Mouse (Mus musculus) embryonic fibroblast, embryonic 13.5 days (primary cell): ENCODE data around the gene Kcnq1. TPM values are rescaled to one million over a fixed set of nuclear protein-coding genes. Genes with fewer than 3 reads are reported as not detected.

Experiments
- H3K27ac ChIP-seq: 2 replicates; pipeline ENCODE4 v1.5.1; 2012; ENCODE audit warnings: low read length, control low read depth, inconsistent platforms; ENCODE audit not compliant: insufficient read depth
- H3K4me1 ChIP-seq: 2 replicates; pipeline ENCODE4 v1.6.1; 2011; ENCODE audit warnings: low read length; ENCODE audit not compliant: control insufficient read depth, insufficient read depth
- H3K4me3 ChIP-seq: 2 replicates; pipeline ENCODE4 v1.5.1; 2011; ENCODE audit warnings: mild to moderate bottlenecking, control low read depth, low read length; ENCODE audit not compliant: insufficient read depth
- CTCF ChIP-seq: IDR thresholded peaks from 2 replicates; pipeline ENCODE4 v1.5.1; 2011; ENCODE audit warnings: mild to moderate bottlenecking, control low read depth, low read length, moderate library complexity, borderline replicate concordance; ENCODE audit not compliant: insufficient read depth
- POLR2A ChIP-seq: IDR thresholded peaks from 2 replicates; pipeline ENCODE4 v1.6.1; 2011; ENCODE audit warnings: low read depth, mild to moderate bottlenecking, control low read depth, low read length, moderate library complexity
- polyA plus RNA-seq: library from polyadenylated mRNA; stranded (reverse); fragments of >200 nt; gene quantifications from 2 replicates; pipeline ENCODE4 v1.2.4, GENCODE M21; 2011; ENCODE audit warnings: low read depth; ENCODE audit not compliant: missing spikeins, insufficient read length

Kcnq1 gene
- polyA plus RNA-seq, 1 experiment, result not detected

DNA sequence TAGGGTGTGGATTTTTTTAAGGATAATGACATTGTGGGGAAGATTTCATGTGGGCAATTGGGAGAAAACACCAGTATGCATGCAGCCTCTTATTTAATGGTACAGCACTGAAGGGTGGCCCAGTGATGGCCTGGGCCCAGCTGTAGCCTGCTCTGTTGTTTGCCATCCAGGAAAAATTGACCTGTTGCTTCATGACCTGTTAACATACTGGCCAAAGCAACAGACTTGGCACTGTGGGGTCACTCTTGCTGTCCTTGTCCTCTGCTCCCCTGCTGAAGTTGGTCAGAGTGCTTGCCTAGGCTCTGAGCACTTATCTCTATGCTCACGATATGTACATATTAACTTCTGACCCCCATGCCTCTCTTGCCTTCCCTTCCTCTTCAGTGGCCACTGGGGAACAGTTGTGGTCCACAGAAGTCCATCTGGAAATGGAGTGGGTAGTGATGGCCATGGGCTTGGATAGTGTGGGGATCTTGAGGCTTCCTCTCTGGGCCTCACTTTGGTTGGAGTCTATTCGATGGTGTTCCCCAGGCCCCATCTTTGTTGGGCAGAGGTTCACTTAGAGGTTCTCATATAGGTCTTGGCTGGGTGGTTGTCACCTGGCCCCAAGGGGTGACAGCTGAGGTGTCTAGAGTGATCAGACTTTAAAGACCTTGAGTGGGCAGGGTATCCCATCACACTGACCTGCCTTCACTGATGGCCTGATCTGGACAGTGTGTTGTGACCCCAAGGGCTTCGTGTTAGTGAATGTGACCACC lies 84.0 kb downstream of the Kcnq1 start:
- no peaks in the 10 kb centered on the region for H3K4me1 ChIP-seq
- H3K4me3 ChIP-seq, result no peak overlapping the region
- TF ChIP-seq CTCF, result no peak
- TF ChIP-seq POLR2A, result no peak
- H3K27ac ChIP-seq, result no peak overlapping the region

DNA sequence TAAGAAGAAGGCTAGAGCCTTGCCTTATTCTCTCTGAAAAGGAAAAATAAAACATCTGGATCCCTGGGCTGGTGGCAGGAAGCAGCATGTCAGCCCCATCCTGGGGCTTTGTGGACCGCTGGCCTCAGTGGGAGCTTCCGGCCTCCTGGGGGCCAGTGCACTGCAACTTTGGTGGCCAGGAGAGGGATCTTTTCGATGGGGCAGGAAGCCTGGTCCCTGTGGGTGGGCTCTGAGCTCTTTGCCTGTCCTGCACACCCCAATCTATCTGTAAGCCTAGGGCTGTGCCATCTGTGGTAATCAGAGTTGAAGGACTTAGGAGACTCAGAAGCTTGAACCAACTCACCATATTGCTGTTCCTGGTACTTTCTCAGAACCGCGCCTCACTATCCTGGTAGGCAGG lies 84.7 kb downstream of the Kcnq1 start:
- no peak overlapping the region for H3K4me3 ChIP-seq
- no peaks in the 10 kb centered on the region for H3K4me1 ChIP-seq
- no peak overlapping the region for H3K27ac ChIP-seq
- TF ChIP-seq CTCF, result no peak
- TF ChIP-seq POLR2A, result no peak

DNA sequence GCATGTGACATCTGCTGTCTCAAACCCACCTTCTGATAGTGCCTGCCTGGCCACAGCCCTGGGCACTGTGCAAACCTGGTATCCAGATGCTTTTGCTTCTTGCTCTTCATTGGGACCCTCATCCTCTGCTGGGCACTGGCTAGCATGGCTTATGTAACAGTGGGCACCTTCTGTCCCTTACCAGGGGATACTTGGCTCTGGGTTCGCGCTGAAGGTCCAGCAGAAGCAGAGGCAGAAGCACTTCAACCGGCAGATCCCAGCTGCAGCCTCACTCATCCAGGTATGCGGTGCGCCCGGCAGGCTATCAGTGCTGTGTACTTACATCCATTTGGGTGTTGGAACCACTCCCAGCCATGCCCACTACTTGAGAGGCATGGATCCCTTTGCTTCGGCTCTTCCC lies 86.2 kb downstream of the Kcnq1 start:
- Histone ChIP-seq H3K4me3 (no peak overlapping the region), H3K27ac (no peak overlapping the region), H3K4me1 (no peaks in the 10 kb centered on the region)
- TF ChIP-seq CTCF (no peak), POLR2A (no peak)

GRCm38 (mm10) chr7:143194064-143194463 lies 87.9 kb downstream of the Kcnq1 start:
- H3K4me3 ChIP-seq, result no peak overlapping the region
- no peaks in the 10 kb centered on the region for H3K4me1 ChIP-seq
- no peak overlapping the region for H3K27ac ChIP-seq
- no peak for TF ChIP-seq CTCF
- TF ChIP-seq POLR2A, result no peak

GRCm38 (mm10) chr7:143197951-143198440 lies 91.8 kb downstream of the Kcnq1 start:
- TF ChIP-seq CTCF (no peak), POLR2A (no peak)
- Histone ChIP-seq H3K27ac (no peak overlapping the region), H3K4me1 (no peaks in the 10 kb centered on the region), H3K4me3 (no peak overlapping the region)

GRCm38 (mm10) chr7:143198443-143198842 lies 92.3 kb downstream of the Kcnq1 start:
- no peak overlapping the region for H3K27ac ChIP-seq
- no peak overlapping the region for H3K4me3 ChIP-seq
- TF ChIP-seq CTCF (no peak), POLR2A (no peak)

GRCm38 (mm10) chr7:143201255-143201654 lies 95.1 kb downstream of the Kcnq1 start:
- H3K4me3 ChIP-seq, result no peak overlapping the region
- TF ChIP-seq POLR2A (no peak), CTCF (no peak)

More at GRCm38 (mm10) chr7:143198443-143198842, 92.3 kb downstream of the Kcnq1 start:
- H3K4me1 ChIP-seq, result no peaks in the 10 kb centered on the region

DNA sequence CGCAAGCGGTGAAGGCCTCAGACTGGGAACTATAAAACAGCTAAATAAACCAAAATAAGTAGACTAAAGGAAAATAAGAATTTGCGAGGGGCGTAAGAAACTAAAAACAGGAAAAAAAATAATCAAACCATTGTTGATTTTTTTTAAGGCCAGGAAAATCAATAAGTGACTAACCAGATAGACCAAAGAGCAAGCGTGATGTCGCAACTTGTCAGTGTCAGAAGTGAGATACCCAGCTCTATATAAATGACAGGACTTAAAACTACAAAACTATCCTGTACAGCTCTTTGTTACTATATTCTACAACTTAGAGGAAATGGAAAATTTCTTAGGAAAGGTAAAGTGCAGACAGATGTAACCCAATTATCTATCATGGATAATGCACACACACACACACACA lies 97.7 kb downstream of the Kcnq1 start:
- Histone ChIP-seq H3K4me1 (no peaks in the 10 kb centered on the region), H3K27ac (no peak overlapping the region), H3K4me3 (no peak overlapping the region)
- TF ChIP-seq CTCF, result no peak
- no peak for TF ChIP-seq POLR2A

More at GRCm38 (mm10) chr7:143201255-143201654, 95.1 kb downstream of the Kcnq1 start:
- Histone ChIP-seq H3K27ac (no peak overlapping the region), H3K4me1 (no peaks in the 10 kb centered on the region)

DNA sequence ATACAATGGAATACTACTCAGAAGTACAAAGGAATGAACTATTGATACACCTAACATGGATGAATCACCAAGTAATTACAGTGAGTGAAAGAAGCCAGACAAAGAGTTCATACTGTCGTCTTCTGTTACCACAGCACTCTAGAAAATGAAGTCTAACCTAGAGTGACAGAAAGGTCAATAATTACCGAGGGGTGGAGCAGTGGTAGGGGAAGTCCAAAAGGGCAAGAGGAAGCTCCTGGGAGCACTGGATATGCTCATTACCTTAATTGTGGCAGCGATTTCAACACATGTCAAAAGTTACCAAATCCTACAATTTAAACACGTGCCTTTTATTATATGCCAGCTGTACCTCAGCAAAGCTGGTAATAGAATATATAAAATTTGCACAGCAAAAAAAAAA lies 100.9 kb downstream of the Kcnq1 start:
- no peak for TF ChIP-seq POLR2A
- TF ChIP-seq CTCF, result no peak
- Histone ChIP-seq H3K4me3 (no peak overlapping the region), H3K4me1 (no peaks in the 10 kb centered on the region), H3K27ac (no peak overlapping the region)

GRCm38 (mm10) chr7:143210796-143211195 lies 104.6 kb downstream of the Kcnq1 start:
- no peak overlapping the region for H3K4me3 ChIP-seq
- no peak overlapping the region for H3K27ac ChIP-seq
- TF ChIP-seq POLR2A (no peak), CTCF (no peak)
- H3K4me1 ChIP-seq, result no peaks in the 10 kb centered on the region

GRCm38 (mm10) chr7:143251206-143251605 lies 145.0 kb downstream of the Kcnq1 start:
- TF ChIP-seq CTCF, result no peak
- Histone ChIP-seq H3K4me1 (no peaks in the 10 kb centered on the region), H3K4me3 (no peak overlapping the region), H3K27ac (no peak overlapping the region)
